Comparison of ENCODE assay signal across 19 mouse cellular contexts in the genomic region with DNA sequence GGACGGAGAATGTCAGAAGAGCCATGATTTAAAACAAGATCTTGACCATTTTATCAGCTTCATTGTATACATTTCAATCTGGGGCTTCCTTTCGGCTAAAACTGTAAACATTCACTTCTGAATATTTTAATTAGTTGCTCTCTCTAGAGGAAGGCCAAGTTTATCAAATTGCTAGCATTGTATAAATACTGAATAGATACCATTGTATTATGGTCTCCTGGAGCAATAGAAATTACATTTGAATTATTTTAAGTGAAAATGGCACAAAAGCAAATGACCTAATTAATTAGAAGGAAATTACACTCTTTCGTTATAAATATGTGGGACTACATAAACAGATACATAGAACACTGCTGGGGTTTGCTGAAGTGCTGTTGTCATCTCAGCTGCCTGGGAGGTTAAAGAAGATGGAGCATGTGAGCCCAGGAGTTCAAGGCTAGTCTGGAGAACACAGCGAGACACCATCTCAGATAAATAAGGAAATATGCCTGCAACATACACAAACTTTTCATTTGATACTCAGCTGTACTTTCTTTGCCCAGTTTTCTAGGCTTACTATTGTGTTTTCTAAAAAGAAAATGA.
A peak's percentile ranks its signal among the peaks of the same experiment; 100 is the strongest.
DNase-seq lines count a peak whose midpoint lies in the region; ATAC-seq lines count a peak whose summit lies in the region.
"Had no signal": no experiment of that assay in that cellular context is flagged by ENCODE, and none has a peak within 500 bp of the region (broad histone marks: within the 10 kb centered on the region; RNA-seq: fewer than 3 reads in every experiment).

No protein-coding gene starts in this region.

- H3K27me3 ChIP-seq in heart, embryonic 12.5 days (replicated peaks): no peaks in the 10 kb centered on the region
- no peaks in the 10 kb centered on the region for H3K27me3 ChIP-seq in kidney, embryonic 15.5 days
- no peaks in the 10 kb centered on the region for H3K27me3 ChIP-seq in lung, embryonic 15.5 days
- H3K27me3 ChIP-seq: CH12.LX; embryonic facial prominence, embryonic 12.5 days; forebrain, embryonic 15.5 days; hindbrain, embryonic 13.5 days; Patski had no signal

- WGBS in heart, embryonic 12.5 days: 51% methylated on average over 4 of the region's 4 CpGs
- 71% methylated on average over 4 of the region's 4 CpGs for WGBS in kidney, embryonic 15.5 days
- WGBS in lung, embryonic 15.5 days: 33% methylated on average over 4 of the region's 4 CpGs

- H3K4me2 ChIP-seq in heart, embryonic 12.5 days: no peak overlapping the region
- no peak overlapping the region for H3K4me2 ChIP-seq in kidney, embryonic 15.5 days
- H3K4me2 ChIP-seq in lung, embryonic 15.5 days: no peak overlapping the region
- H3K4me2 ChIP-seq: embryonic facial prominence, embryonic 12.5 days; forebrain, embryonic 15.5 days; hindbrain, embryonic 13.5 days had no signal

- 0 out of 2 replicates have a peak, but pooled peaks have one; percentile 18 for ATAC-seq in heart, embryonic 12.5 days (ENCODE audit: insufficient number of reproducible peaks, low FRiP score)
- no peak for ATAC-seq in kidney, embryonic 15.5 days (replicated peaks; ENCODE audit: low FRiP score)
- ATAC-seq in lung, embryonic 15.5 days (ENCODE audit: borderline replicate concordance, extremely low read depth, low FRiP score, low TSS enrichment): peak; percentile 60; the same call in 1 of the 2 replicates
- ATAC-seq: activated CD4-positive, CD25-positive, alpha-beta regulatory T cell, adult 4 months; forebrain, embryonic 15.5 days; hindbrain, postnatal 0 days; Patski had no signal

- H3K36me3 ChIP-seq in heart, embryonic 12.5 days: no peaks in the 10 kb centered on the region
- H3K36me3 ChIP-seq in kidney, embryonic 15.5 days: no peaks in the 10 kb centered on the region
- H3K36me3 ChIP-seq in lung, embryonic 15.5 days: 0 out of 2 replicates have a peak, but pooled peaks cover 3% of the 10 kb centered on the region
- H3K36me3 ChIP-seq: embryonic facial prominence, embryonic 12.5 days; forebrain, embryonic 15.5 days; hindbrain, embryonic 13.5 days had no signal

- H3K9me3 ChIP-seq in heart, embryonic 12.5 days (replicated peaks): no peaks in the 10 kb centered on the region
- no peaks in the 10 kb centered on the region for H3K9me3 ChIP-seq in kidney, embryonic 15.5 days (replicated peaks)
- no peaks in the 10 kb centered on the region for H3K9me3 ChIP-seq in lung, embryonic 15.5 days
- H3K9me3 ChIP-seq: embryonic facial prominence, embryonic 12.5 days; forebrain, embryonic 15.5 days; hindbrain, embryonic 13.5 days had no signal

- H3K4me3 ChIP-seq in heart, embryonic 12.5 days: no peak overlapping the region
- H3K4me3 ChIP-seq in kidney, embryonic 15.5 days (replicated peaks): no peak overlapping the region
- H3K4me3 ChIP-seq in lung, embryonic 15.5 days: no peak overlapping the region
- H3K4me3 ChIP-seq: embryonic facial prominence, embryonic 12.5 days; forebrain, embryonic 15.5 days; hindbrain, embryonic 13.5 days had no signal

- peak overlapping the region; percentile 51 for H3K27ac ChIP-seq in heart, embryonic 12.5 days (ENCODE audit: poor library complexity, severe bottlenecking)
- H3K27ac ChIP-seq in kidney, embryonic 15.5 days: peak overlapping the region; percentile 18; the same call in 1 of the 2 replicates
- H3K27ac ChIP-seq in lung, embryonic 15.5 days: peak overlapping the region; percentile 76
- H3K27ac ChIP-seq: embryonic facial prominence, embryonic 12.5 days; forebrain, embryonic 15.5 days; hindbrain, embryonic 13.5 days; hindbrain, postnatal 0 days had no signal

- intact Hi-C loops in heart, postnatal 36 days (cut with DNase I): no loop called here

- no peak for DNase-seq in heart, postnatal 36 days
- no peak for DNase-seq in kidney, postnatal 36 days
- no peak for DNase-seq in lung, postnatal 10 days
- DNase-seq: adrenal gland, postnatal 14 days; cerebellum, adult 11-12 months; cerebellum, adult 9-10 months; cerebellum, postnatal 25 days; gastrocnemius, postnatal 36 days; heart, adult 18-20 months had no signal

- H3K9ac ChIP-seq in heart, embryonic 12.5 days: no peak overlapping the region
- H3K9ac ChIP-seq in kidney, embryonic 15.5 days: no peak overlapping the region
- no peak overlapping the region for H3K9ac ChIP-seq in lung, embryonic 15.5 days
- H3K9ac ChIP-seq: embryonic facial prominence, embryonic 12.5 days; forebrain, embryonic 15.5 days; hindbrain, embryonic 13.5 days had no signal

- peaks cover 19% of the 10 kb centered on the region for H3K4me1 ChIP-seq in heart, embryonic 12.5 days (replicated peaks)
- H3K4me1 ChIP-seq in kidney, embryonic 15.5 days: peaks cover 22% of the 10 kb centered on the region
- peaks cover 21% of the 10 kb centered on the region for H3K4me1 ChIP-seq in lung, embryonic 15.5 days
- H3K4me1 ChIP-seq: forebrain, embryonic 15.5 days; hindbrain, embryonic 13.5 days had no signal

Comparison
In these comparisons a context has a peak if more than half of its experiments do, and no peak if none do; other contexts are left out.
1. H3K27ac ChIP-seq: peak in every context shown above with its lines; median percentile 76 in lung, embryonic 15.5 days; 51 in heart, embryonic 12.5 days; 18 in kidney, embryonic 15.5 days.